Mouse (Mus musculus): Measurements from ENCODE around the gene Rnh1.

Gene Rnh1

GRCm38 (mm10) chr7:141172116-141173006 lies at the start of gene Rnh1:
Gene Rnh1, minus strand, starts transcription at chr7:141172857.
- DNase-seq = peak; percentile 93

GRCm38 (mm10) chr7:141222126-141222467 lies 49.4 kb upstream of the Rnh1 start:
- no peak for DNase-seq

GRCm38 (mm10) chr7:141221249-141222125 lies 48.8 kb upstream of the Rnh1 start:
- peak; percentile 95 for DNase-seq

GRCm38 (mm10) chr7:141220377-141220776 lies 47.7 kb upstream of the Rnh1 start:
- no peak for DNase-seq

GRCm38 (mm10) chr7:141219558-141220099 lies 47.0 kb upstream of the Rnh1 start:
- no peak for DNase-seq

GRCm38 (mm10) chr7:141218557-141219133 lies 46.0 kb upstream of the Rnh1 start:
- DNase-seq = no peak

GRCm38 (mm10) chr7:141218141-141218540 lies 45.5 kb upstream of the Rnh1 start:
- DNase-seq = no peak

GRCm38 (mm10) chr7:141217343-141218013 lies 44.8 kb upstream of the Rnh1 start:
- no peak for DNase-seq

GRCm38 (mm10) chr7:141216894-141217293 lies 44.2 kb upstream of the Rnh1 start:
- DNase-seq = no peak

GRCm38 (mm10) chr7:141215880-141216733 lies 43.5 kb upstream of the Rnh1 start:
- DNase-seq = peak; percentile 61

- DNase-seq = peak; percentile 92
Observed at GRCm38 (mm10) chr7:141215101-141215879, 42.6 kb upstream of the Rnh1 start, which contains the start of gene Rassf7. Gene Rassf7, plus strand, starts transcription at chr7:141215860.

GRCm38 (mm10) chr7:141214310-141214709 lies 41.7 kb upstream of the Rnh1 start:
- no peak for DNase-seq

GRCm38 (mm10) chr7:141213605-141214235 lies 41.1 kb upstream of the Rnh1 start, which contains the start of gene Lmntd2:
Gene Lmntd2, minus strand, starts transcription at chr7:141214080.
- no peak for DNase-seq

GRCm38 (mm10) chr7:141213133-141213532 lies 40.5 kb upstream of the Rnh1 start:
- no peak for DNase-seq

GRCm38 (mm10) chr7:141210606-141211131 lies 38.0 kb upstream of the Rnh1 start:
- DNase-seq = no peak

GRCm38 (mm10) chr7:141210137-141210536 lies 37.5 kb upstream of the Rnh1 start:
- DNase-seq = no peak

GRCm38 (mm10) chr7:141209526-141209925 lies 36.9 kb upstream of the Rnh1 start:
- DNase-seq = no peak

GRCm38 (mm10) chr7:141206182-141206937 lies 33.7 kb upstream of the Rnh1 start:
- no peak for DNase-seq

- DNase-seq = no peak
Observed at GRCm38 (mm10) chr7:141205504-141205903, 32.8 kb upstream of the Rnh1 start.

Measured in cerebellum, adult 9-11 months (tissue).